Mouse (Mus musculus) G1E (cell line): ENCODE data around the gene Maml3. TPM values are rescaled to one million over a fixed set of nuclear protein-coding genes. Genes with fewer than 3 reads are reported as not detected.

Experiments used
- ATAC-seq: 2 replicates; pipeline ENCODE4 v1.8.0; 2016; ENCODE audit warnings: mild to moderate bottlenecking; ENCODE audit not compliant: insufficient number of reproducible peaks, poor library complexity, low FRiP score, severe bottlenecking; ENCODE audit errors: extremely low read depth
- DNase-seq: peaks from one replicate; pipeline ENCODE4 v3.0.0; 2012; ENCODE audit warnings: low spot score
- H3K27me3 ChIP-seq: 2 replicates; pipeline ENCODE4 v1.6.1; 2012; ENCODE audit warnings: mild to moderate bottlenecking, low read length, inconsistent platforms; ENCODE audit not compliant: insufficient read depth
- H3K36me3 ChIP-seq: replicated peaks from 2 replicates; pipeline ENCODE3; 2012; ENCODE audit warnings: mild to moderate bottlenecking, inconsistent platforms
- H3K4me1 ChIP-seq: 2 replicates; pipeline ENCODE4 v1.6.1; 2012; ENCODE audit warnings: low read depth, low read length, inconsistent platforms, mixed read lengths; ENCODE audit not compliant: insufficient read depth
- H3K4me3 ChIP-seq: 2 replicates; pipeline ENCODE4 v1.5.1; 2012; ENCODE audit warnings: low read depth, mild to moderate bottlenecking, inconsistent platforms, low read length, moderate library complexity, mixed read lengths
- H3K9me3 ChIP-seq: replicated peaks from 2 replicates; pipeline ENCODE4 v1.6.1; 2012; ENCODE audit warnings: inconsistent platforms
- CTCF ChIP-seq: IDR thresholded peaks from 2 replicates; pipeline ENCODE4 v1.5.1; 2012; ENCODE audit warnings: low read depth, low read length, inconsistent platforms, mixed read lengths
- GATA1 ChIP-seq: IDR thresholded peaks from 2 replicates; pipeline ENCODE4 v1.6.1; 2012; ENCODE audit warnings: borderline replicate concordance, low read length, inconsistent platforms, mixed read lengths
- GATA2 ChIP-seq: IDR thresholded peaks from 2 replicates; pipeline ENCODE4 v1.6.1; 2012; ENCODE audit warnings: low read depth, low read length, inconsistent platforms, borderline replicate concordance
- POLR2AphosphoS5 ChIP-seq: IDR thresholded peaks from 2 replicates; pipeline ENCODE4 v1.6.1; 2012; ENCODE audit warnings: low read depth, low read length, inconsistent platforms; ENCODE audit not compliant: insufficient replicate concordance
- TAL1 ChIP-seq: conservative IDR thresholded peaks from 2 replicates; pipeline ENCODE4 v1.6.1; 2012; ENCODE audit warnings: low read depth, low read length, inconsistent platforms, mixed read lengths
- polyA plus RNA-seq: library from polyadenylated mRNA; stranded (reverse); fragments of >175 nt; gene quantifications from 2 replicates; pipeline ENCODE4 v1.2.3, GENCODE M21; 2012
- total RNA-seq, 2 experiments: library from RNA; stranded (forward) in 1 of 2; stranded (reverse) in 1 of 2; fragments of 200-1000 nt in 1 of 2; fragments of >200 nt in 1 of 2; fragmentation: Nextera tagmentation in 1 of 2; gene quantifications; 2 replicates each; pipeline ENCODE4 v1.2.3; 2014 to 2017

Maml3 gene
- not detected in 2 replicates for total RNA-seq (2014; fragmentation: Nextera tagmentation)
- total RNA-seq (2017), result 0.06 and 0.49 TPM in 2 replicates
- polyA plus RNA-seq, result 0.01 TPM in 1 of 2 replicates, not detected in the other

DNA sequence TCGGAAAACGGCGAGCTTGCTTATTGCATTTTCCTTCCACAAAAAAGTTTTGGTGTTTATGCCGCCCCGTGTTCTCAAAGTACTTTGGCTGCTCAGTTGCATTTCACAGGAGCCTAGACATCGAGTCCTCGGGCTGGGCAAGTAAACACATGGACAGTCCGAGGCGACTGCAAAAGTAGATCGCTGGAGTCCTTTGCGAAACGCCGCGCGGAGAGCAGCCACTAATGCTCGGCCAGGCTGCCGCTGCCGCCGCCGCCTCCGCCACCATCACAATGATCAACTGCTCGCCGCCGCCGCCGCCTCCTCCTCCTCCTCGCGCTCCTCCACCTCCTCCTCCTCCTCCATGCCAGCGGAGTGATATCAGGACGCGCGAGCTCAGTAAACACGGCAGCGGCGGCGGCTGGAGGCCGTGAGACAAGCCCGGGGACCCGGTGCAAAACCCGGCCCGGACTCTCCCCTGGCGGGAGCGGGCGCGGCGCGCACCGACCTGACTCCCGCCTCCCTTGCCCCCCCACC is at the start of gene Maml3:
Gene Maml3, minus strand, starts transcription at position 441 of the 516 bp plus-strand sequence.
- Histone ChIP-seq H3K27me3 (no peaks in the 10 kb centered on the region), H3K36me3 (no peaks in the 10 kb centered on the region), H3K4me1 (no peaks in the 10 kb centered on the region), H3K4me3 (no peak within 1 kb of the TSS; the same call in 1 of the 2 replicates), H3K9me3 (peaks cover 47% of the 10 kb centered on the region)
- ATAC-seq, result no peak
- no peak for DNase-seq
- TF ChIP-seq GATA1 (no peak), TAL1 (no peak), CTCF (no peak), GATA2 (no peak), POLR2AphosphoS5 (no peak)

- Histone ChIP-seq H3K9me3 (no peaks in the 10 kb centered on the region), H3K27me3 (no peaks in the 10 kb centered on the region), H3K36me3 (no peaks in the 10 kb centered on the region), H3K4me3 (no peak overlapping the region), H3K4me1 (no peaks in the 10 kb centered on the region)
- ATAC-seq, result no peak
- no peak for DNase-seq
- TF ChIP-seq CTCF, result no peak
- no peak for TF ChIP-seq TAL1
- TF ChIP-seq GATA1, result no peak
- TF ChIP-seq POLR2AphosphoS5, result no peak
- no peak for TF ChIP-seq GATA2
Measured at GRCm38 (mm10) chr3:52151155-52151554, 46.3 kb upstream of the Maml3 start.

DNA sequence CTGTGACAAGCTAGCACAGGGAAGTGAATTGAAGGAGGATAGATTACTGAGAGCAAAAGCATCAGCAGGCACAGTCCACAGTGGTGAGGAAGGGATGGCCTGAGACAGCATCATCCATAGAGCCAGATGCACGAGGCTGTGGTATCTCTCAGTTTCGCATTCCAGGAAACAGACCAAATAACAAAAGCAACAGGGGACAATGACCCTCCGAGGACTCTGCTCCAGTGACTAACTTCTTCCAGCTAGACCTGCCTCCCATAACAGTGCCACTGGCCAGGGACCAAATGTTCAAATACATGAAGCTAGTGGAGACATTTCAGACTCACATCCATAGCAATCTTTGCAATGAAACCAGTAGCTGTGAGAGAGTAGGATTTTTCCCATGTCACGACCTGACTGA is 43.4 kb upstream of the Maml3 start:
- ATAC-seq (no peak), DNase-seq (no peak)
- no peaks in the 10 kb centered on the region for H3K27me3 ChIP-seq
- no peaks in the 10 kb centered on the region for H3K9me3 ChIP-seq
- no peak overlapping the region for H3K4me3 ChIP-seq
- H3K36me3 ChIP-seq, result no peaks in the 10 kb centered on the region
- H3K4me1 ChIP-seq, result no peaks in the 10 kb centered on the region
- no peak for TF ChIP-seq GATA2

DNA sequence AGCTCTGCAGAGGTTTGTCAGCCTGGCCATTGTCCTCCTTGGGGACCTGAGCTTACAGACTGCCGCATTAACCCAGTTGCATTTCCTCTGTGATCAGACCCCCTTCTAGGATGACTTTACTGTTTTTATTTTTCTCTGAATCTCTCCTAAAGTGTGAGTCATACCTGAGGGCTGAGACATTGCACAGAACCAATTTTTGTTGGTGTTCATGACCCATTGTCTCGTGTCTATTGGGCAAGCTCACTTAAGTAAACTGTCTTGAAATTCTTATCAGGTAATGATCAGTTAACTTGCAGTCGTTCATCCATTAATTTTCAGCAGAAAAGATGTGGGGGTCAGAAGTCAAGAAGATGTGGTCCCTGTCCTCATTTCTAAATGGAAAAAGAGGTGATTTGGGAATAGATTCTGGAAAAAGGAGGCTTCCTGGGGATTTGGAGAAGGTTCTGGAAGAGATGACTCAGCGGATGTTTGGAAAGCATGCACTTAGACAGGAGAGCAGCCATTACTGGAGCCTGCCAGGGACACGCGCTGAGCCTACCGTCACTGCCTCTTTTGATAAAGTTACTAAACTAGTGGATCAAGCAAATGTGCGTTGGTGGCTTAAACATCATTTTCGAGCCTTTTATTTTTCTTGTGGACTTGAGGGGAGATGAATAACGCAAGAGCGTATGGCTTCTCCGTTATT is 40.0 kb upstream of the Maml3 start:
- no peak overlapping the region for H3K4me3 ChIP-seq
- TF ChIP-seq CTCF, result no peak
- no peak for TF ChIP-seq GATA1
- no peak for TF ChIP-seq GATA2
- TF ChIP-seq POLR2AphosphoS5, result no peak
- no peak for TF ChIP-seq TAL1
- peaks cover 3% of the 10 kb centered on the region for H3K9me3 ChIP-seq
- DNase-seq (no peak), ATAC-seq (no peak)
- H3K36me3 ChIP-seq, result no peaks in the 10 kb centered on the region
- no peaks in the 10 kb centered on the region for H3K27me3 ChIP-seq
- H3K4me1 ChIP-seq, result no peaks in the 10 kb centered on the region

- Histone ChIP-seq H3K36me3 (no peaks in the 10 kb centered on the region), H3K9me3 (peaks cover 17% of the 10 kb centered on the region), H3K4me1 (no peaks in the 10 kb centered on the region), H3K4me3 (no peak overlapping the region), H3K27me3 (no peaks in the 10 kb centered on the region)
- no peak for TF ChIP-seq TAL1
- TF ChIP-seq CTCF, result no peak
- no peak for TF ChIP-seq GATA1
- TF ChIP-seq GATA2, result no peak
- TF ChIP-seq POLR2AphosphoS5, result no peak
- no peak for ATAC-seq
- DNase-seq, result no peak
Measured at GRCm38 (mm10) chr3:52143017-52143416, 38.1 kb upstream of the Maml3 start.

DNA sequence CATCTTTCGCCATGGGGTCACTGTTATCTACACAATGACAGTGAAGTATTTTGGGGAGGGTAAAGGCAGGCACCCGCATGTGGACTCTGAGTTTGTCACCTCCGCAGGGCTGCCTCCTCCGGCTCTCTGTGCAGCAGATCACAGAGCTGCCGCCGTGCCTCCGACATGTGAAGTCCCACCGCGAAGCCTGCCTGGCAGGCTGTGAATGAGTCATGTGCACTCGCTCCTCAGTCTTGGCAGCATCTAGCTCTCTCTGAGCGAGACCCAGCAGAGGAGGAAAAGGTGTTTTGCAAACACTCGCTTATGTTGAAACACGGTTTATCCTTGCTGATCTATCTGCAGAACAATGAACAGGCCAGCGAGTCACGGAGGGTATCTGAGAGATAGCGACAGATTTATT is 35.3 kb upstream of the Maml3 start:
- ATAC-seq (no peak), DNase-seq (no peak)
- Histone ChIP-seq H3K9me3 (peaks cover 17% of the 10 kb centered on the region), H3K27me3 (no peaks in the 10 kb centered on the region), H3K36me3 (no peaks in the 10 kb centered on the region), H3K4me1 (no peaks in the 10 kb centered on the region), H3K4me3 (no peak overlapping the region)
- TF ChIP-seq POLR2AphosphoS5 (no peak), TAL1 (no peak), GATA2 (no peak), GATA1 (no peak), CTCF (no peak)

GRCm38 (mm10) chr3:52125421-52125820 is 20.5 kb upstream of the Maml3 start:
- Histone ChIP-seq H3K4me1 (no peaks in the 10 kb centered on the region), H3K27me3 (no peaks in the 10 kb centered on the region), H3K9me3 (peaks cover 4% of the 10 kb centered on the region; the same call in 1 of the 2 replicates), H3K36me3 (no peaks in the 10 kb centered on the region), H3K4me3 (no peak overlapping the region)
- no peak for DNase-seq
- ATAC-seq, result no peak
- no peak for TF ChIP-seq POLR2AphosphoS5
- no peak for TF ChIP-seq CTCF
- TF ChIP-seq TAL1, result no peak
- TF ChIP-seq GATA2, result no peak
- no peak for TF ChIP-seq GATA1
